Mouse (Mus musculus): ENCODE data around the gene Jak1. TPM values are rescaled to one million over a fixed set of nuclear protein-coding genes. Genes with fewer than 3 reads are reported as not detected.

The Jak1 gene
- total RNA-seq, 1 experiment, result 22.5 TPM

DNA sequence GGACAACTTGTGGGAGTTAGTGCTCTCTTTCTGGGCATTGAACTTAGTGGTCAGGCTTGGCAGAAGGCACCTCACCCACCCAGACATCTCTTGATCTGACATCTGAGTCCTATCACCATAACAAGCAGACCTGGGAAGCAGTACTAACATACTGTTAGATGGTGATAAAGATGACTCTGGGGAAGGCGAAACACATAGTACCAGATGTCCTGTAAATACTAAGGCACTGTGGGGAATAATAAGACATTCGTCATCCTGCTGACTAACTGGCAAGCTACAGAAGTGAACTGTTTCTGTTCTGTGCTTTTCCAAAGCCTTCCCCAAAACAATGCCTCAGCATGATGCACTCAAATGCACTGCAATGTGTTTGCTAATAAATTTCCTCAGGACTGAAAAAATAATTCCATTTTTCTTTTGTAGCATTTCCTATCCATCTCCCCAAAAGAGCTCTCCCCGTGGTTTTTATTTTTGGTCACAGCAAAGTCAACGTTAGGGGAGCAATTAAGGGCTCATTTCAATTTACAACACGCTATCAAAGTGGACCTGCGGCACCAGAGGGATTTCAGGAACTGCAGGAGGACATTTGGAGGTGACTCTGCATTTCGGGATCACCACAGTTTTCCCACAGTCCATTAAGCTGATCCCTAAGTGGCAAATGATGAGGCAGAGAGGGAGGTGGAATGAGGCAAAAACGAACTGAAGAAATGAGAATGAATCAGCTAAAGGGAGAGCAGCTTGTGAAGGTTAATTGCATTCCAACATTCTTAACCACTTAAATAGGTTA, 41.2 kb upstream of the Jak1 start:
- H3K36me3 ChIP-seq (ENCODE audit: control insufficient read depth, insufficient read depth, low read length, poor library complexity, severe bottlenecking), result no peaks in the 10 kb centered on the region
- no peak overlapping the region for H3K9ac ChIP-seq (ENCODE audit: insufficient read depth, low read depth, low read length, poor library complexity, severe bottlenecking)
- in situ Hi-C loops (cut with MboI; ENCODE audit: low sequenced_read_pairs in 2 of 2, unreplicated experiment in 2 of 2), result no loop called here
- no peak for TF ChIP-seq HCFC1 (IDR thresholded peaks at IDR 0.05; ENCODE audit: borderline replicate concordance, insufficient read depth, low read length)
- no peak for TF ChIP-seq ZC3H11A (IDR thresholded peaks at IDR 0.05; ENCODE audit: borderline replicate concordance, low read depth, low read length)
- no peak for TF ChIP-seq MAFK (IDR thresholded peaks at IDR 0.05; ENCODE audit: insufficient read depth, low read depth, low read length)
- no peak for TF ChIP-seq CHD2 (IDR thresholded peaks at IDR 0.05; ENCODE audit: low read depth, low read length)
- TF ChIP-seq ZNF384 (IDR thresholded peaks at IDR 0.05; ENCODE audit: low read depth, low read length), result no peak
- no peak overlapping the region for H3K27ac ChIP-seq (ENCODE audit: insufficient read depth, low read depth, low read length, poor library complexity, severe bottlenecking)
- H3K4me3 ChIP-seq (ENCODE audit: insufficient read depth in 1 of 2, low read depth in 1 of 2, low read length in 2 of 2, poor library complexity in 1 of 2, severe bottlenecking in 1 of 2), result no peak overlapping the region
- no peaks in the 10 kb centered on the region for H3K9me3 ChIP-seq (ENCODE audit: control insufficient read depth, insufficient read depth, low read depth, low read length)
- DNase-seq (ENCODE audit: low read depth, low spot score), result no peak
- H3K4me1 ChIP-seq (ENCODE audit: control insufficient read depth in 2 of 2, insufficient read depth in 2 of 2, low read length in 2 of 2, poor library complexity in 1 of 2), result no peaks in the 10 kb centered on the region

DNA sequence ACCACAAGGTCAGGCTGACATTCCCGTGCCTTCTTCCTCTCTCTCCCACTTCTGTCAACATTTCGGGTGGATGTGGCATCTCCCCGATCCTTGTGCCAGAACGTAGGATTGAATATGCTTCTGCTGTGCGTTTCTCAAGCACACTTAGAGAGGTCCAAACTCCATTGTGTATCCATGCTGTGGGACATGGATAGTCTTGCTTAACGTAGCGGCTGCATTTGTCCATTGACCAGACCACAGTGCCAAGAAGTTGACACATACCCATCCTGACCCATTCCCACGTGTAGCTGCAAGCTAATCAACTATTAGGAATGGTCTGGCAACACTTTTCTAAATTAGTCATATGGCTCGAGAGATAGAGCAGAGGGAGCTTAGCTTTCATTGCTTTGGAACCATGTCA, 40.0 kb upstream of the Jak1 start:
- Histone ChIP-seq H3K4me3 (ENCODE audit: insufficient read depth in 1 of 2, low read depth in 1 of 2, low read length in 2 of 2, poor library complexity in 1 of 2, severe bottlenecking in 1 of 2) (no peak overlapping the region), H3K4me1 (ENCODE audit: control insufficient read depth in 2 of 2, insufficient read depth in 2 of 2, low read length in 2 of 2, poor library complexity in 1 of 2) (no peaks in the 10 kb centered on the region), H3K9ac (ENCODE audit: insufficient read depth, low read depth, low read length, poor library complexity, severe bottlenecking) (no peak overlapping the region), H3K27ac (ENCODE audit: insufficient read depth, low read depth, low read length, poor library complexity, severe bottlenecking) (no peak overlapping the region), H3K9me3 (ENCODE audit: control insufficient read depth, insufficient read depth, low read depth, low read length) (no peaks in the 10 kb centered on the region), H3K36me3 (ENCODE audit: control insufficient read depth, insufficient read depth, low read length, poor library complexity, severe bottlenecking) (no peaks in the 10 kb centered on the region)
- in situ Hi-C loops (cut with MboI; ENCODE audit: low sequenced_read_pairs in 2 of 2, unreplicated experiment in 2 of 2), result no loop called here
- DNase-seq (ENCODE audit: low read depth, low spot score), result no peak
- TF ChIP-seq MAFK (IDR thresholded peaks at IDR 0.05; ENCODE audit: insufficient read depth, low read depth, low read length), result no peak
- TF ChIP-seq ZNF384 (IDR thresholded peaks at IDR 0.05; ENCODE audit: low read depth, low read length), result no peak
- TF ChIP-seq ZC3H11A (IDR thresholded peaks at IDR 0.05; ENCODE audit: borderline replicate concordance, low read depth, low read length), result no peak
- no peak for TF ChIP-seq CHD2 (IDR thresholded peaks at IDR 0.05; ENCODE audit: low read depth, low read length)
- TF ChIP-seq HCFC1 (IDR thresholded peaks at IDR 0.05; ENCODE audit: borderline replicate concordance, insufficient read depth, low read length), result no peak

GRCm38 (mm10) chr4:101304114-101304513, 39.0 kb upstream of the Jak1 start:
- Histone ChIP-seq H3K9me3 (ENCODE audit: control insufficient read depth, insufficient read depth, low read depth, low read length) (no peaks in the 10 kb centered on the region), H3K4me3 (ENCODE audit: insufficient read depth in 1 of 2, low read depth in 1 of 2, low read length in 2 of 2, poor library complexity in 1 of 2, severe bottlenecking in 1 of 2) (no peak overlapping the region), H3K36me3 (ENCODE audit: control insufficient read depth, insufficient read depth, low read length, poor library complexity, severe bottlenecking) (no peaks in the 10 kb centered on the region), H3K27ac (ENCODE audit: insufficient read depth, low read depth, low read length, poor library complexity, severe bottlenecking) (no peak overlapping the region), H3K9ac (ENCODE audit: insufficient read depth, low read depth, low read length, poor library complexity, severe bottlenecking) (no peak overlapping the region), H3K4me1 (ENCODE audit: control insufficient read depth in 2 of 2, insufficient read depth in 2 of 2, low read length in 2 of 2, poor library complexity in 1 of 2) (no peaks in the 10 kb centered on the region)
- no peak for DNase-seq (ENCODE audit: low read depth, low spot score)
- in situ Hi-C loops (cut with MboI; ENCODE audit: low sequenced_read_pairs in 2 of 2, unreplicated experiment in 2 of 2), result no loop called here
- TF ChIP-seq ZC3H11A (IDR thresholded peaks at IDR 0.05; ENCODE audit: borderline replicate concordance, low read depth, low read length) (no peak), MAFK (IDR thresholded peaks at IDR 0.05; ENCODE audit: insufficient read depth, low read depth, low read length) (no peak), CHD2 (IDR thresholded peaks at IDR 0.05; ENCODE audit: low read depth, low read length) (no peak), HCFC1 (IDR thresholded peaks at IDR 0.05; ENCODE audit: borderline replicate concordance, insufficient read depth, low read length) (no peak), ZNF384 (IDR thresholded peaks at IDR 0.05; ENCODE audit: low read depth, low read length) (no peak)

- Histone ChIP-seq H3K9me3 (ENCODE audit: control insufficient read depth, insufficient read depth, low read depth, low read length) (no peaks in the 10 kb centered on the region), H3K9ac (ENCODE audit: insufficient read depth, low read depth, low read length, poor library complexity, severe bottlenecking) (no peak overlapping the region), H3K27ac (ENCODE audit: insufficient read depth, low read depth, low read length, poor library complexity, severe bottlenecking) (no peak overlapping the region), H3K4me1 (ENCODE audit: control insufficient read depth in 2 of 2, insufficient read depth in 2 of 2, low read length in 2 of 2, poor library complexity in 1 of 2) (no peaks in the 10 kb centered on the region), H3K36me3 (ENCODE audit: control insufficient read depth, insufficient read depth, low read length, poor library complexity, severe bottlenecking) (no peaks in the 10 kb centered on the region), H3K4me3 (ENCODE audit: insufficient read depth in 1 of 2, low read depth in 1 of 2, low read length in 2 of 2, poor library complexity in 1 of 2, severe bottlenecking in 1 of 2) (no peak overlapping the region)
- in situ Hi-C loops (cut with MboI; ENCODE audit: low sequenced_read_pairs in 2 of 2, unreplicated experiment in 2 of 2), result no loop called here
- no peak for DNase-seq (ENCODE audit: low read depth, low spot score)
- no peak for TF ChIP-seq ZNF384 (IDR thresholded peaks at IDR 0.05; ENCODE audit: low read depth, low read length)
- no peak for TF ChIP-seq ZC3H11A (IDR thresholded peaks at IDR 0.05; ENCODE audit: borderline replicate concordance, low read depth, low read length)
- TF ChIP-seq HCFC1 (IDR thresholded peaks at IDR 0.05; ENCODE audit: borderline replicate concordance, insufficient read depth, low read length), result no peak
- no peak for TF ChIP-seq MAFK (IDR thresholded peaks at IDR 0.05; ENCODE audit: insufficient read depth, low read depth, low read length)
- TF ChIP-seq CHD2 (IDR thresholded peaks at IDR 0.05; ENCODE audit: low read depth, low read length), result no peak
Observed at GRCm38 (mm10) chr4:101300392-101300910, 35.4 kb upstream of the Jak1 start.
